Mouse (Mus musculus) midbrain, embryonic 11.5 days (tissue): ENCODE measurements around the gene Plcl2. TPM values are rescaled to one million over a fixed set of nuclear protein-coding genes. Genes with fewer than 3 reads are reported as not detected.
"Not testable (repeated sequence)": the region's sequence is repeated elsewhere in the genome, so short reads cannot be mapped to it uniquely, and the experiment has no call there.

Experiments
- ATAC-seq: fragments of 200-750 bp; cut with Nextera tagmentation; 2 replicates; pipeline ENCODE4 v1.8.0; 2017; ENCODE audit warnings: moderate TSS enrichment, moderate library complexity; ENCODE audit not compliant: low FRiP score
- DNase-seq: peaks from one replicate; pipeline ENCODE4 v3.0.0; 2015; ENCODE audit warnings: low spot score; ENCODE audit errors: missing footprints
- H3K27ac ChIP-seq: fragments of 300-500 bp; sonication (generic); 2 replicates; pipeline ENCODE4 v1.5.1; 2014; ENCODE audit warnings: low read depth, low read length
- H3K27me3 ChIP-seq: fragments of 300-500 bp; sonication (generic); 2 replicates; pipeline ENCODE4 v1.6.1; 2014; ENCODE audit warnings: mild to moderate bottlenecking, low read length, moderate library complexity, mixed read lengths; ENCODE audit not compliant: control insufficient read depth, insufficient read depth
- H3K36me3 ChIP-seq: fragments of 300-500 bp; sonication (generic); 2 replicates; pipeline ENCODE4 v1.6.1; 2014; ENCODE audit warnings: mild to moderate bottlenecking, low read length, moderate library complexity, mixed read lengths; ENCODE audit not compliant: control insufficient read depth, insufficient read depth
- H3K4me1 ChIP-seq: fragments of 300-500 bp; sonication (generic); 2 replicates; pipeline ENCODE4 v1.6.1; 2014; ENCODE audit warnings: low read length; ENCODE audit not compliant: control insufficient read depth, insufficient read depth
- H3K4me2 ChIP-seq: fragments of 300-500 bp; sonication (generic); 2 replicates; pipeline ENCODE4 v1.6.1; 2014; ENCODE audit warnings: mild to moderate bottlenecking, moderate library complexity
- H3K4me3 ChIP-seq: fragments of 300-500 bp; sonication (generic); 2 replicates; pipeline ENCODE4 v1.5.1; 2014; ENCODE audit warnings: low read depth, low read length
- H3K9ac ChIP-seq: fragments of 300-500 bp; sonication (generic); 2 replicates; pipeline ENCODE4 v1.6.1; 2014; ENCODE audit warnings: low read length
- H3K9me3 ChIP-seq: fragments of 300-500 bp; sonication (generic); 2 replicates; pipeline ENCODE4 v1.6.1; 2016; ENCODE audit warnings: low read length; ENCODE audit not compliant: control insufficient read depth
- WGBS: fragments of 180-500 bp; shearing (Covaris S2); extraction: QIAGEN DNeasy Blood & Tissue Kit; methylation state at CpG from one replicate; pipeline ENCODE4 v1.1.7; 2014; 5-methylcytosine and 5-hydroxymethylcytosine counted together
- polyA plus RNA-seq: library from polyadenylated mRNA; unstranded; fragments of >200 nt; fragmentation: Nextera tagmentation; extraction: Ambion mirVana; gene quantifications from 2 replicates; pipeline ENCODE4 v1.2.1, GENCODE M21; 2014

Gene Plcl2
- polyA plus RNA-seq, 1 experiment from 2014 or later = 6.1 TPM

DNA sequence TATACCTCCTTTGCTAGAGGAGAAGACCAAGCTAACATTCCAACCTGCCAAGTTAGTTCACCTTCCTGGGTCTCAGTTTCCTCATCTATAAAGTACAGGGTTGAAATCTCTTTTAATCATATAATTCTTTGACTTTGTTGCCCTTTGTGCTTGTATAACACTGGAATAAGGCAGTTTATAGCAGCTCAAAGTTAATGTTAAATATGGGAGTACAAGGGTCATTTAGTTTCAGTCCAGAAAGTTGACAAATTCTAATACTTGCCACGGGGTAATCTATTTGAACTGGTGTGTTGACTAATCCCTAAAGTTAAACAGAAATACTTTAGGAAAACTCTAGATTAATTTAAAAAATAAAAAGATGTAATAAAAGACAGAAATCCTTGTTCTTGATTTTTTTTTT, 35.7 kb downstream of the Plcl2 start:
- H3K36me3 ChIP-seq = no peaks in the 10 kb centered on the region
- H3K4me1 ChIP-seq = no peaks in the 10 kb centered on the region
- DNase-seq = no peak
- ATAC-seq = no peak
- no peaks in the 10 kb centered on the region for H3K9me3 ChIP-seq
- H3K4me2 ChIP-seq = no peak overlapping the region
- H3K27ac ChIP-seq = no peak overlapping the region
- no peaks in the 10 kb centered on the region for H3K27me3 ChIP-seq
- no peak overlapping the region for H3K9ac ChIP-seq
- H3K4me3 ChIP-seq = no peak overlapping the region
- WGBS = 81% methylated on average over 1 of the region's 1 CpGs

DNA sequence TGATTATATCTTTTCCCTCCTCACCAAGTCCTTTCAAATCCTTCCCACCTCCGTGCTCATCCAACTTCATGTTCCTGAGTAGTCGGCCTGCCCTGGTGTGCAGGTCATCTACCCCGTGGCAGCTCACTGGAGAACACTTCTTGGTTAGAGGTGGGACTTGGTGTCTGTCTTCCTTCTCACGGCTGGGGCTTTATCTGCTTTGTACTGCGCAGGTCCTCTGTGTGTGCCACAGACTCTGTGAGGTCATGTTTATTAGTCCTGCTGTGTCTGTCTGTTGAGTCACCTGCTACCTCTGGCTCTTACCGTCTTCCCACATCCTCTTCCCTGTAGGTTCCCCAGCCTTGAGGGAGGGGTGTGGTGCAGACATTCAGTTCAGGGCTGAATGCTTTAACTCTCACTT, 36.1 kb downstream of the Plcl2 start:
- no peaks in the 10 kb centered on the region for H3K4me1 ChIP-seq
- no peaks in the 10 kb centered on the region for H3K9me3 ChIP-seq
- H3K9ac ChIP-seq = no peak overlapping the region
- no peak overlapping the region for H3K27ac ChIP-seq
- DNase-seq (no peak), ATAC-seq (0 out of 2 replicates have a peak, but pooled peaks have one; percentile 33)
- H3K36me3 ChIP-seq = no peaks in the 10 kb centered on the region
- no peak overlapping the region for H3K4me2 ChIP-seq
- no peak overlapping the region for H3K4me3 ChIP-seq
- WGBS = 84% methylated on average over 6 of the region's 6 CpGs
- no peaks in the 10 kb centered on the region for H3K27me3 ChIP-seq

DNA sequence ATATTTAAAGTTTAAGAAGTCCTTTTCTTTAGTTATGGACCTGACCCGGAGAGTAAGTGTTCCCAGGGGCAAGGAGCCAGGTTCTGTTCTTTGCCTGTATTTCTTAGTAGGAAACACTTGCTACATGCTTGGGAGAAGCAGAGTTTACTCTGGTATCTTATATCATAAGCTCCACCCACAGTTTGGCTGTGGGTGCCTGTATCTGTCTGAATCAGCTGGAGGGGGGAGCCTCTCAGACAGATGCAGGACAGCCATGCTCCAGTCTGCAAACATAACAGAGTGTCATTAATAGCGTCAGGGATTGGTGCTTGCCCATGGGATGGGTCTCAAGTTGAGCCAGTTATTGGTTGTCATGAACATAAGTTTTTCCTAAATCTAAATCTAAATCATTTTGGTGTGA, 42.9 kb downstream of the Plcl2 start:
- no peak for DNase-seq
- Histone ChIP-seq H3K9ac (no peak overlapping the region), H3K36me3 (no peaks in the 10 kb centered on the region), H3K9me3 (no peaks in the 10 kb centered on the region), H3K4me2 (no peak overlapping the region), H3K4me3 (no peak overlapping the region), H3K4me1 (no peaks in the 10 kb centered on the region), H3K27me3 (no peaks in the 10 kb centered on the region), H3K27ac (no peak overlapping the region)
- 87% methylated on average over 2 of the region's 2 CpGs for WGBS
- no peak for ATAC-seq

DNA sequence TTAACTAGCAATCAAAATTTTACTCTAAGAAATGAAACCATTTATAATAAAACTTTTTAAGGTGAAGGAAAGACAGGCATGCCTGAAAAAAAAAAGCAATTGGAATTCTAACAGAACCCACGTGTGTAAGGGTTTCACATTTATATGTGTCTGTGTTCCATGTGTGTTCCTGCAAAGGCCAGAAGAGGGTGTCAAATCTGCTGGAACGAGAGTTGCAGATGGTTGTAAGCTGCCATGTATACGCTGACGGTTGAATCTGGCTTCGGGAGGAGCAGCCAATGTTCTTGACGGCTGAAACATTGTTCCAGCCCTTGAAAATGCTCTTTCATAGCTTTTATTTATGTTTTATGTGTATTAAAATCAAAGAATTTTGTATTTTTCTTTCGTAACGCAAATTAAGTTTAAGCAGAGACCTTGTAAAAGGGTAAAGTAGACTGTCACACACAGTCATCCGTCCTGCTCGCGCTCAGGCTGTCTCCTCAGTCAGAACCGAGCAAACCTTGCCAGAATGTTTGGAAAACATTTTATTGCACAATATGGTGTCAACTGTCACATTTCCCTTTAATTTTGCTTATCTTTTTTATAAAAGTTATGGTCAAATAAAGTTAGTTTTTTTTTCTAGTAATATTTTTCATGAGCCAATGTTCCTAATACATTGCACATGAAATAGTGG, 48.5 kb downstream of the Plcl2 start:
- no peaks in the 10 kb centered on the region for H3K4me1 ChIP-seq
- ATAC-seq (no peak), DNase-seq (peak; percentile 65)
- no peaks in the 10 kb centered on the region for H3K36me3 ChIP-seq
- no peaks in the 10 kb centered on the region for H3K27me3 ChIP-seq
- H3K9ac ChIP-seq = no peak overlapping the region
- H3K4me3 ChIP-seq = no peak overlapping the region
- H3K9me3 ChIP-seq = no peaks in the 10 kb centered on the region
- WGBS = 88% methylated on average over 12 of the region's 12 CpGs
- H3K27ac ChIP-seq = no peak overlapping the region
- no peak overlapping the region for H3K4me2 ChIP-seq

DNA sequence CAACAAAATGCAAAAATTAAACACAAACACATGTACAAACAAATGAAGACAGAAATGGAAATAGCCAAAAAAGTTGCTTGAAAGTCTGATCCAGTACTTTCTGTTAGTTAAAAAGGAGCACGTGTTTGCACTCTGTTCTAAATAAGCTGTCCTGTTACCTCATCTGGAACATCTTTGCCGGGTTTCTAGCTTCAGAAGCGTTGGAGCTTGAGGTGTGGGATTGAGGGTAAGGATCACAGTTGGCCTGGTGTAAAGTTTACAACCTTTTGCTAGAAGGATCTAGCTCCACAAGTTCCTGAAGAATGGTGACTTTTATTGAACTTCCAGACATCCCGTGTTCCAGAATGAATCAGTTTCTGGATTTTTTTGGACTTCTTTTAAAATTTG, 49.0 kb downstream of the Plcl2 start:
- no peak overlapping the region for H3K9ac ChIP-seq
- no peak overlapping the region for H3K27ac ChIP-seq
- no peaks in the 10 kb centered on the region for H3K4me1 ChIP-seq
- no peak overlapping the region for H3K4me3 ChIP-seq
- WGBS = 85% methylated on average over 4 of the region's 4 CpGs
- H3K27me3 ChIP-seq = no peaks in the 10 kb centered on the region
- DNase-seq = peak; percentile 33
- no peaks in the 10 kb centered on the region for H3K36me3 ChIP-seq
- no peak for ATAC-seq
- H3K4me2 ChIP-seq = no peak overlapping the region
- no peaks in the 10 kb centered on the region for H3K9me3 ChIP-seq

DNA sequence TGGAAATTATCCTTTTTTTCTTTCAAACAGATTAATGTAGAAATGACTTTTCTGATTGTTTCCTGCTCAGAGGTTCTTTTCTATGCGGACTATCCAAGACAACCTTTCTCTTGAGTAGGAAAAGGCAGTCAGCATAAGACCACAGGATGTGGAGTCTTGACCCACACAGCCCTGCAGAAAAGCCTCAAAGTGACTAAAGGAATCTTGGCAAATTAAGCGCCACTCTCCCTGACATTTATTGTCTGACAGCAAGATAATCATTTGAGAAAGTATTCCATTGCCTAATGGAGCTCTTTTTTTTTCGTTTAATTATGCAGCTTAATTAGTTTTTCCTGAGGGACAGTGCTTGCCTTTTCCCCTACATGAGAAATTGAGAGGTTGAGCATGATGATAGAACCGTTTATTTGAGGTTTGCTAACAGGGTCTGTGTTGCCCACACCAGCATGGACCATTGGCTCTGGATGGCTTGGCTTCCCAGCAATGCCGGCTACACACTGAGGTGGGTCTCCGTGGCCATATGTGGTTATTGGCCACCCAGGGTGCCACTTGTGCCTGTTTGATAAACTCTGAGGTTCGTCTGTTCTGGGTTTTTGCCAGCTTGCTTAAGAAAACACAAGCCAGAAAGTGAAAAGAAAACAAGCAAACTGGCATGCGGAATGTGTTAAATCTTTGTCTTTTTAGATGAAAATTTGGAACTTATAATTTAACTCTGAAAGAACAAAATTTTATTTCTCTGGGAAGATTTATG, 56.3 kb downstream of the Plcl2 start:
- Histone ChIP-seq H3K4me2 (no peak overlapping the region), H3K9ac (no peak overlapping the region), H3K27me3 (no peaks in the 10 kb centered on the region), H3K4me1 (no peaks in the 10 kb centered on the region), H3K4me3 (no peak overlapping the region), H3K36me3 (no peaks in the 10 kb centered on the region), H3K27ac (no peak overlapping the region), H3K9me3 (no peaks in the 10 kb centered on the region)
- 72% methylated on average over 8 of the region's 8 CpGs for WGBS
- DNase-seq = no peak
- ATAC-seq = no peak

DNA sequence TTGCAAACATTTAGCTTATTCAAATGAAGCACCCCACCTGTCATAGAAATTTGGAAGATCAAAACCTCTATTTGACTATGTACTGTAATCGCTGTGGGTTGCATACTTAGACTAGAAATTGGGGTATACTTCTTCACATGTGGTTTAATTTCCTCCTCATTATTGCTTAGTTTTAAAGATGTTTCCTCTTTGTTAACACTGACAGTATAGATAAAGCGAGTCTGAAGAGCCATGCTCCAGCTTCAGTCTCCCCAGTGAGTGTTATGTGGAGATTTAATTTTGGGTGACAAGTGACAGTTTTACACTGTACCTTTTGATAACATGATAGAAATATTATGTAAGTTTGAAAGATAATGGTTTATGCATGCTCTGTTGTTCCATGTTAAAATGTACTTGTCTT, 59.6 kb downstream of the Plcl2 start:
- no peaks in the 10 kb centered on the region for H3K36me3 ChIP-seq
- no peak overlapping the region for H3K9ac ChIP-seq
- H3K27ac ChIP-seq = no peak overlapping the region
- no peak overlapping the region for H3K4me2 ChIP-seq
- no peaks in the 10 kb centered on the region for H3K27me3 ChIP-seq
- H3K4me3 ChIP-seq = no peak overlapping the region
- WGBS = 94% methylated on average over 2 of the region's 2 CpGs
- H3K9me3 ChIP-seq = no peaks in the 10 kb centered on the region
- DNase-seq = no peak
- no peak for ATAC-seq
- no peaks in the 10 kb centered on the region for H3K4me1 ChIP-seq

DNA sequence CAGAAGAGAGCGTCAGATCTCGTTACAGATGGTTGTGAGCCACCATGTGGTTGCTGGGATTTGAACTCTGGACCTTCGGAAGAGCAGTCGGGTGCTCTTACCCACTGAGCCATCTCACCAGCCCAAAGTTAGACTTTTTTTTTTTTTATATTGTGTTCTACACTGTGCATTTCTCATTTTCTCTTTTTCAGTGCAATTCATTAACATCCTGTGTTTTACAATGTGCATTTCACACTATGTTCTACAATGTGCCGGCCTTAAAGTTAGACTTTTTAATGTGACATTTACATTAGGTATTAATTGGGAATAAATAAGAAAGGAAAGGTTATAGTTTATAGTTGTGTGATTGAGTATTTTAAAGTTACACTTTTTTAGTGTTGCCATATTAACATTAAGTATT, 61.0 kb downstream of the Plcl2 start:
- not testable (repeated sequence) for H3K9ac ChIP-seq, H3K27me3 ChIP-seq, H3K36me3 ChIP-seq, H3K4me3 ChIP-seq, H3K4me2 ChIP-seq, H3K4me1 ChIP-seq, H3K9me3 ChIP-seq, H3K27ac ChIP-seq, DNase-seq
- 93% methylated on average over 4 of the region's 5 CpGs for WGBS
- 0 out of 2 replicates have a peak, but pooled peaks have one; percentile 59 for ATAC-seq

DNA sequence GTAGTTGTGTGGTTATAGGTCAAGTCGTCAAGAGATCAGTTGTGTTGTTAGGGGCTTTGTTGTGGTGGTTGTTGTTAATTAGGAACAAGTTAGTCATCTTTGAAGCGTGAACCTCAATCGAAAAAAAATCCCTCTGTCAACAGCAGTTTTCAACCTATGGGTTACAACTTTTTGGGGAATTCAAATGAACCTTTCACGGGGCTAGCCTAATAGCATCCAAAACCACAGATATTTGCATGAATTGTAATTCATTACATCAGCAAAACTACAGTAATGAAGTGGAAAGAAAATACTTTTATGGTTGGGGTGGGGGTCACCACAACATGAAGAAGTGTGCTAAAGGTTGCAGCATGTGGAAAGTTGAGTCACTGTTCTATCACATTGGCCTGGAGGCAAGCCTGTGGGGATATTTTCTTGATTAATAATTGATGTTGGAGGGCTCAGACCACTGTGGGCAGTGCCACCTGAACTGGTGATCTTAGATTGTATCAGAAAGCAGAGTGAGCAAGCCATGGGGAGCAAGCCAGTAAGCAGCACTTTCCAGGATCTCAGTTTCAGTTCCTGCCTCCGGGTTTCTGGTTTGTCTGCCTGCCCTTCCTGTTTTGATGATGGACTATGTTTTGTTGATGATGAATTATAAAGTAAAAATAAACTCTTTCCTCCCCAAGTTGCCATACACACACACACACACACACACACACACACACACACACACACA, 61.6 kb downstream of the Plcl2 start:
- no peak for DNase-seq

More for the DNA sequence above, 61.6 kb downstream of the Plcl2 start:
- no peak for ATAC-seq
- Histone ChIP-seq H3K4me2 (no peak overlapping the region), H3K36me3 (no peaks in the 10 kb centered on the region), H3K9me3 (no peaks in the 10 kb centered on the region), H3K27me3 (no peaks in the 10 kb centered on the region), H3K4me3 (no peak overlapping the region), H3K4me1 (no peaks in the 10 kb centered on the region), H3K27ac (no peak overlapping the region), H3K9ac (no peak overlapping the region)
- WGBS = 78% methylated on average over 5 of the region's 5 CpGs
